Mouse (Mus musculus) stomach, embryonic 15.5 days (tissue): ENCODE data around the gene Chrm1. TPM values are rescaled to one million over a fixed set of nuclear protein-coding genes. Genes with fewer than 3 reads are reported as not detected.

Source experiments
- ATAC-seq: fragments of 200-750 bp; cut with Nextera tagmentation; 2 replicates; pipeline ENCODE4 v1.8.0; 2017; ENCODE audit warnings: low read depth, moderate number of reproducible peaks, moderate TSS enrichment; ENCODE audit not compliant: insufficient read depth, low FRiP score
- H3K27ac ChIP-seq: fragments of 300-500 bp; sonication (generic); 2 replicates; pipeline ENCODE4 v1.5.1; 2015; ENCODE audit warnings: mild to moderate bottlenecking, inconsistent platforms
- H3K27me3 ChIP-seq: fragments of 300-500 bp; sonication (generic); replicated peaks from 2 replicates; pipeline ENCODE4 v1.6.1; 2015; ENCODE audit warnings: inconsistent platforms
- H3K36me3 ChIP-seq: fragments of 300-500 bp; sonication (generic); 2 replicates; pipeline ENCODE4 v1.6.1; 2015; ENCODE audit warnings: inconsistent platforms
- H3K4me1 ChIP-seq: fragments of 300-500 bp; sonication (generic); 2 replicates; pipeline ENCODE4 v1.6.1; 2015; ENCODE audit warnings: inconsistent platforms
- H3K4me2 ChIP-seq: fragments of 300-500 bp; sonication (generic); 2 replicates; pipeline ENCODE4 v1.6.1; 2015; ENCODE audit warnings: mild to moderate bottlenecking, inconsistent platforms
- H3K4me3 ChIP-seq: fragments of 300-500 bp; sonication (generic); replicated peaks from 2 replicates; pipeline ENCODE4 v1.5.1; 2015; ENCODE audit warnings: inconsistent platforms
- H3K9ac ChIP-seq: fragments of 300-500 bp; sonication (generic); 2 replicates; pipeline ENCODE4 v1.6.1; 2015; ENCODE audit warnings: inconsistent platforms
- H3K9me3 ChIP-seq: fragments of 300-500 bp; sonication (generic); 2 replicates; pipeline ENCODE4 v1.6.1; 2016; ENCODE audit warnings: inconsistent platforms
- WGBS: fragments of 180-500 bp; shearing (Covaris S2); methylation state at CpG from one replicate; pipeline ENCODE4 v1.1.7; 2015; 5-methylcytosine and 5-hydroxymethylcytosine counted together
- polyA plus RNA-seq: library from polyadenylated mRNA; unstranded; fragments of >200 nt; fragmentation: Nextera tagmentation; extraction: Ambion mirVana; gene quantifications from 2 replicates; pipeline ENCODE4 v1.2.1, GENCODE M21; 2015

Chrm1 gene
- polyA plus RNA-seq = 0.88 and 0.98 TPM in 2 replicates

DNA sequence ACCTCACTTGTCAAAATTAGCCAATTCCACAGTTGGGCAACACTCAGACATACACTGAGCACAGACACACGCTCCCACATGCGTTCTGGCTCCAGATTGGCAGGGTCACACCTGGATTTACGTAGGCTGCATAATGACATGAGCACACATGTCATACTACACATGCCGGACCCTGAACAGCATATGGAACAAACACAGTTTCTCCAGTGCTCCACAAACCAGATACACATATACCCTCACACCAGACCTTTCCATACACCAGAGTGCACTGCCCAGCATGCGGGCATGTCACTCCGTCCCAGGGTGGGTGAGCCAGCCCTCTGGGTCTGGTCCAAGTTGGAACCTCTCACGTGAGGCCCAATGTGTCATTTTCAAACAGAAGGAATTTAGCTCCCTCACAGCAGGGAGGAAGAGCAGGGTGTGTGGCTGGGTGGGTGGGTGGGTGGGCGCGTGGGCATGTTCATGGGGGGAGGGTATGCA lies at the start of gene Chrm1:
TSS of gene Chrm1 (plus strand) at position 430 of the 480 bp plus-strand sequence.
- Histone ChIP-seq H3K9ac (no peak within 1 kb of the TSS), H3K36me3 (no peaks in the 10 kb centered on the region), H3K9me3 (no peaks in the 10 kb centered on the region), H3K4me2 (peak within 1 kb of the TSS; percentile 92), H3K4me3 (peak within 1 kb of the TSS; percentile 13), H3K4me1 (peaks cover 11% of the 10 kb centered on the region; the same call in 1 of the 2 replicates), H3K27ac (no peak within 1 kb of the TSS), H3K27me3 (no peaks in the 10 kb centered on the region)
- 62% methylated on average over 9 of the region's 9 CpGs for WGBS
- no peak for ATAC-seq

DNA sequence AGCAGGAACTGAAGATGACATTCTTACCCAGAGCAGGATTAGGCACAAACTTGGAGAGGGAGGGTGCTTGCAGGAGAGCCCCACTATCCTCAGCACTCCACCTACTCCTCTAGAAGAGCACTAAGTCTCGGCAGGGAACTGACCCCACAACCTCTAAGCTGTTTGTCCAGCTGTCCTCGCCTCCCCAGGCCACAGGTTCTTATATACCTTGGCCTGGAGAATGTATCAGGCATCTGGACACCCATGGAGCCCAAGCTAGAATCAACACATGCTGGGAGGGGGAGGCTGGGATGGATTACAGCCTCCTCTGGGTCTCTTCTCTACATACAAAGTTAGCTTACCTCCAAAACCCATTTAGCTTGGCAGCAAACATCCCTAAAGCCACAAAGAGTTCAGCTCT lies 49.2 kb upstream of the Chrm1 start:
- Histone ChIP-seq H3K27ac (no peak overlapping the region), H3K9me3 (no peaks in the 10 kb centered on the region), H3K4me2 (no peak overlapping the region), H3K9ac (no peak overlapping the region), H3K4me1 (no peaks in the 10 kb centered on the region), H3K36me3 (no peaks in the 10 kb centered on the region), H3K4me3 (no peak overlapping the region), H3K27me3 (no peaks in the 10 kb centered on the region)
- 48% methylated on average over 2 of the region's 2 CpGs for WGBS
- no peak for ATAC-seq

DNA sequence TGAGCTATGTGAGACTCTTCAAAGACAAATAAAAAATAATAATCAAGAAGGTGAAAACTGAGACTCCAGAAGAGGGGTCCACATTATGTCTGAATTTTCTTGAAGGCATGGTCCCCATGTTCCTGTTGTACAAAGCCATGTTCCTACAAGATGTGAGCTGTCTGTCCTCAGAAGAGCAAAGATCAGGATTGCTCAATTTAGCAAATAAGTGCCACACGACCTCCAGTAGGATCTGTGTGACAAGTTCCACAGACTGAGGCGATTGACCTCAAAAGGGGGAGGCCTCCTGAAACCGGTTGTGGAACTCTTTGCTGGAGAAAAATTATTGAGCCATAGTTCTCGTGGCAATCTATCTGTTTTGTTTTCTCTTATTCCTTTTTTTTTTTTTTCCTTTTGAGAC lies 47.3 kb upstream of the Chrm1 start:
- H3K4me3 ChIP-seq = no peak overlapping the region
- no peaks in the 10 kb centered on the region for H3K27me3 ChIP-seq
- no peaks in the 10 kb centered on the region for H3K9me3 ChIP-seq
- ATAC-seq = no peak
- no peak overlapping the region for H3K9ac ChIP-seq
- no peak overlapping the region for H3K4me2 ChIP-seq
- H3K36me3 ChIP-seq = no peaks in the 10 kb centered on the region
- H3K4me1 ChIP-seq = no peaks in the 10 kb centered on the region
- H3K27ac ChIP-seq = no peak overlapping the region
- 42% methylated on average over 4 of the region's 4 CpGs for WGBS

DNA sequence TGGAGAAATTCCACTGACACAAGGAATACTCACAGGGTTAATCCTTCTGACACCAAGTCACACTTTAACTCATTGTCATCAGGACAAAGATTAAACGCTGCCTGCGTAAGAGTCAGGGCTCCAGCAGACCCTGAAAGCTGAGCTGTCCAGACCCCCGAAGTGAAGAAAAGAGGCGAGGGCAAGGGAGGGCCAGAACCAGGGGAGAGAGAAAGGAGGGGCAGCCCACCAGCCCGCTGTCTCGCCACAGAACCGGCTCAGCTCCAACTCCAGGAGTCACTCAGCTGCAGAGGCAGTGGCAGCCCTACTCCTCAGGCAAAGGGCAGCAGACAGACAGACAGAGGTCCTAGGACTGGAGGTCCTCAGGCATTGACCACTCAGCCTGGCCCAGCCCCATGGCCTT lies 45.7 kb upstream of the Chrm1 start, which contains the start of gene Slc22a6:
TSS of gene Slc22a6 (plus strand) at position 136 of the 400 bp plus-strand sequence.
- no peaks in the 10 kb centered on the region for H3K9me3 ChIP-seq
- H3K36me3 ChIP-seq = no peaks in the 10 kb centered on the region
- no peak within 1 kb of the TSS for H3K9ac ChIP-seq
- H3K4me2 ChIP-seq = no peak within 1 kb of the TSS
- H3K27me3 ChIP-seq = no peaks in the 10 kb centered on the region
- no peak within 1 kb of the TSS for H3K4me3 ChIP-seq
- WGBS = 10% methylated on average over 7 of the region's 7 CpGs
- H3K4me1 ChIP-seq = no peaks in the 10 kb centered on the region
- no peak within 1 kb of the TSS for H3K27ac ChIP-seq
- no peak for ATAC-seq

DNA sequence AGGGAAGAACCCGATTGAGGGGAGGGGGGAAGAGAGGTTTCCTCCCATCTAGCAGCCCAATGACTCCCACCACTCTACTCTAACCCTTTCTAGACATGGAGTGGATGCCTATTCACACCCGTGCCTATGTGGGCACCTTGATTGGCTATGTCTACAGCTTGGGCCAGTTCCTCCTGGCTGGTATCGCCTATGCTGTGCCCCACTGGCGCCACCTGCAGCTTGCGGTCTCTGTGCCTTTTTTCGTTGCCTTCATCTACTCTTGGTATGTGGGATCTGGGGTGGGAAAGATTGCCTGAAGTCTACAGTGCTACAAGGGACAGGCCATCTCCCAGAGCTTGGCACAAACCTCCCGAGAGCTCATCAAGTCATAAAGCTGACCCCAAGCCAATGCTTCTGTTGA lies 42.5 kb upstream of the Chrm1 start:
- Histone ChIP-seq H3K9me3 (no peaks in the 10 kb centered on the region), H3K27ac (no peak overlapping the region), H3K4me1 (no peaks in the 10 kb centered on the region), H3K4me2 (no peak overlapping the region), H3K36me3 (no peaks in the 10 kb centered on the region), H3K27me3 (no peaks in the 10 kb centered on the region), H3K9ac (no peak overlapping the region), H3K4me3 (no peak overlapping the region)
- no peak for ATAC-seq
- WGBS = 95% methylated on average over 7 of the region's 7 CpGs

DNA sequence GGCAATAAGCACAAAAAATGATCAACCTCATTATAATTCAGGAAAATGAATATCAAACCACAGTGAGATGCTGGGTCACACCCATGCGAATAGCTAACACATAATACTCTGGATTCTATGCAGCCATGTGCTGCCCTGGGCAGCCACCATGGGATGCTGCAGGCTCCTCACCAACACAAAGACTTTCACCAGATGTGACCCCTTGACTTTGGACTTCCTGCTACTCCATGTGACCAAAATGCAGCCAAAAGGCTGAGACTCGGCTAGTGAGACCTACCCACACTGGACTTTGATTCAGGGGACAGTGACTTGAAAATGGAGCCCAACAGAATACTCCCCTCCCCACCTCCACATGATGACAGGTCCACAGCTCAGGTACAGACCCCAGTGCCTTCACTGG lies 33.3 kb upstream of the Chrm1 start:
- H3K4me2 ChIP-seq = no peak overlapping the region
- H3K4me1 ChIP-seq = no peaks in the 10 kb centered on the region
- no peak overlapping the region for H3K9ac ChIP-seq
- 68% methylated on average over 2 of the region's 2 CpGs for WGBS
- no peaks in the 10 kb centered on the region for H3K27me3 ChIP-seq
- no peak overlapping the region for H3K27ac ChIP-seq
- no peak for ATAC-seq
- no peak overlapping the region for H3K4me3 ChIP-seq
- H3K36me3 ChIP-seq = no peaks in the 10 kb centered on the region
- H3K9me3 ChIP-seq = no peaks in the 10 kb centered on the region

DNA sequence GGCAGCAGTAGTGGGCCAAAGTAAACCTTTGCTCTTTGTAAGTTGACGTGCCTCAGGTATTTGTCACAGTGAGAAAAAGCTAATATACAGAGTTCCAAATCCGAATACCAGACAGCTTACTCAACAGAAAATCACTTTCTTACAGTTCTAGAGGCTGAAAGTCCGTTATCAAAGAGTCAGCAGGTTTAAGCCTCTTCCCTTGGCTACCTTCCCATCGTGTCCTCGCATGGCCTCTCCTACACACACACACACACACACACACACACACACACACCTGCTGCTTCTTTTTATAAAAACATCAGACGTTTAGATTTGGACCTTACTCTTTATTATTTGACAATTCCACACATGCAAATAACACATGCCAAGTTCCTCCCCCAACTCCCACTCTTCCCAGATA lies 32.8 kb upstream of the Chrm1 start:
- Histone ChIP-seq H3K9me3 (no peaks in the 10 kb centered on the region), H3K36me3 (no peaks in the 10 kb centered on the region), H3K4me2 (no peak overlapping the region), H3K4me1 (no peaks in the 10 kb centered on the region), H3K27me3 (no peaks in the 10 kb centered on the region), H3K4me3 (no peak overlapping the region), H3K9ac (no peak overlapping the region), H3K27ac (no peak overlapping the region)
- ATAC-seq = no peak
- 60% methylated on average over 6 of the region's 6 CpGs for WGBS

DNA sequence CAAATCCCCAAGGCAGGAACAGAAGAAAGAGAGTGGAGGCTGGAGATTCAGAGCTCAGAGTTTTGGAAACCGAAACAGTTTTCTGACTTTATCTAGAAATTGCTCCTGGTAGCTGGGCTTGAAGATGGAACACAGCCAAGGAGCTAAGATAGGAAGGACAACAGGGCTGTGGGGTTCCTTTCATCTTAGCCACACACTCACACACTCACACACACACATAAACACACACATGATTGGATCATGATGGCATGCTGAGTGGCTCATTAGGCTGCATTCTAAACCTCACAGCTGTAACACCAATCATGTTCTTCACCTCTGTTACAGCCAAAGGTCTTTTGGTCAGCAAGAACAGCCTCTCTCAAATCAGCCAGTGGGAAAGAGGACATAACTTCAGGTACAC lies 31.6 kb upstream of the Chrm1 start:
- WGBS = 67% methylated on average over 1 of the region's 1 CpGs

DNA sequence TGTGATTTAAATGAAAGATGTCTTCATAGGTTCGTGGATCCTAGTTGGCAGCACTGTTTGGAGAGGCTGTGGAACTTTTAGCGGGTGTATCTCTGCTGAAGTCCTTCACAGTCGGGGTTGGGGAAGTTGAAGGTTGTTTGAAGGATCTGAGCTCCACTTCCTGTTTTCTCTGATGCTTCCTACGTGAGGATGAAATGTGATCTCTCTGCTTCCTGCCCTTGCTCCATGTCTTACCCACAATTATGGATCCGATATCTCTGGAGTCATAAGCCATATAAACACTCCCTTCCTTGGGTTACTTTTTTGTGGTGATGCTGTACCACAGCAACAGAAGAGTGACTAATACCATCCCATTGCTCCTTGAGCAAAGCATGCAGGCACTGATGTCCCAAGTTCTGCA lies 21.5 kb upstream of the Chrm1 start:
- 45% methylated on average over 5 of the region's 5 CpGs for WGBS
- Histone ChIP-seq H3K9me3 (no peaks in the 10 kb centered on the region), H3K27ac (no peak overlapping the region), H3K4me1 (no peaks in the 10 kb centered on the region), H3K4me3 (no peak overlapping the region), H3K9ac (no peak overlapping the region), H3K4me2 (no peak overlapping the region), H3K36me3 (no peaks in the 10 kb centered on the region), H3K27me3 (no peaks in the 10 kb centered on the region)
- ATAC-seq = no peak

More for the DNA sequence above, 31.6 kb upstream of the Chrm1 start:
- no peak for ATAC-seq
- Histone ChIP-seq H3K36me3 (no peaks in the 10 kb centered on the region), H3K27ac (no peak overlapping the region), H3K4me1 (no peaks in the 10 kb centered on the region), H3K4me3 (no peak overlapping the region), H3K9ac (no peak overlapping the region), H3K9me3 (no peaks in the 10 kb centered on the region), H3K4me2 (no peak overlapping the region), H3K27me3 (no peaks in the 10 kb centered on the region)

DNA sequence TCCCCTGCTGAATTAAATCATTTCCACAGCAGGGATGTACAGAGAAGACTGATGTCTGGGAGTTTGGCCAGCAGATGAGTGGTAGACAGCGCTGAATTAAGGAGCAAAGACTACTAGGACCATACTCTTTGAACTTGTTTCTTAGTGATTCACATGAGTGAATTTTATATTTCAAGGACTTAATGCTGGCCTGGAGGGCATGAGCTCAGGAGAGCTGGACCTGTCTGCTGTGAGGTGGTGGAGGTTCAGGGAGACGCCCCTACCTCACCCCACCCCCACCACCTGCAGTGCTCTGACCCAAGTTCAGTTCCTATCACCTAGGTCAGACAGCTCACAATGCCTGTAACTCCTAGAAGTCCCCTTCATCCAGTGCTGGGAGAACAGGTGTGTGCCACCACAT lies 17.2 kb upstream of the Chrm1 start:
- Histone ChIP-seq H3K9me3 (no peaks in the 10 kb centered on the region), H3K27ac (no peak overlapping the region), H3K27me3 (no peaks in the 10 kb centered on the region), H3K36me3 (no peaks in the 10 kb centered on the region), H3K9ac (no peak overlapping the region), H3K4me1 (no peaks in the 10 kb centered on the region), H3K4me3 (no peak overlapping the region), H3K4me2 (no peak overlapping the region)
- ATAC-seq = no peak
- 56% methylated on average over 2 of the region's 2 CpGs for WGBS

DNA sequence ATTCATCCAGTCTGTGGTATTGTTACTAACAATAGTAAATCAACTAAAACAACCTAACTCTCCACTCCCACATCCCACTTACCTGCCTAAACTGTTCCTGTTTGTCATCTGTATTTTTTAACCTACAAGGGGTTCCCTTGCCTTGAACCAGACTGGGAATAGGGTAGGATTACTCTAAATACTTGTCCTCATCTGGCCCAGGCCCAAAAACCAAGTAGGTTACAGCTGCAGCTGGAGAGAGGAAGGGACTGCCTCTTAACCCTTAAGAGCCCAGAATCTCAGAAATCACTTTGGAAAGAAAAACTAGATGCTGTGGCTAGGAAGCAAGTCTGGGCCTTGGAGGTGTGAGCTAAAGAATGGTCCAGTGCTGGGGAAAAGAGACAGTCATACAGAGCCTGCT lies 7.8 kb upstream of the Chrm1 start:
- Histone ChIP-seq H3K4me2 (no peak overlapping the region), H3K4me3 (no peak overlapping the region), H3K4me1 (no peaks in the 10 kb centered on the region), H3K27ac (no peak overlapping the region), H3K9me3 (no peaks in the 10 kb centered on the region), H3K27me3 (no peaks in the 10 kb centered on the region), H3K36me3 (no peaks in the 10 kb centered on the region), H3K9ac (no peak overlapping the region)
- ATAC-seq = no peak

DNA sequence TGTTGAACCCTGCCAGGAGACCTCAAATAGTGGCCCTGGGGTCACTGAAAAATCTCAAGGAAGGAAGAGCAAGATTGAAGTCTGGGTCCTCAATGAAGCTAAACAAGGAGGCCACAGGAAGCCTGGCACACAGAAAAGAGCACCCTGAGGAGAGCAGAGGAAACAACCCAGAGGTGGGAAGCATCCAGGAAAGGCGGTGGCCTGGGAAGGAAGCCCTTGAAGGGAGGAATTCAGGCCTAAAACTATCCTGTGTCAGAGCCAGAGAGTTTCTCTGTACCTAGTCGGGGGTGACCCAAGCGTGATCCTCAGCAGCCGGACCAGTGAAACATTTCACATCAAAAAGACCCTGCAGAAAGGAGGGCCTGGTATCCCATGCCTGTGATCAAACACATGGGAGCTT lies 7.2 kb upstream of the Chrm1 start:
- ATAC-seq = no peak
- H3K27ac ChIP-seq = no peak overlapping the region
- WGBS = 66% methylated on average over 4 of the region's 4 CpGs

DNA sequence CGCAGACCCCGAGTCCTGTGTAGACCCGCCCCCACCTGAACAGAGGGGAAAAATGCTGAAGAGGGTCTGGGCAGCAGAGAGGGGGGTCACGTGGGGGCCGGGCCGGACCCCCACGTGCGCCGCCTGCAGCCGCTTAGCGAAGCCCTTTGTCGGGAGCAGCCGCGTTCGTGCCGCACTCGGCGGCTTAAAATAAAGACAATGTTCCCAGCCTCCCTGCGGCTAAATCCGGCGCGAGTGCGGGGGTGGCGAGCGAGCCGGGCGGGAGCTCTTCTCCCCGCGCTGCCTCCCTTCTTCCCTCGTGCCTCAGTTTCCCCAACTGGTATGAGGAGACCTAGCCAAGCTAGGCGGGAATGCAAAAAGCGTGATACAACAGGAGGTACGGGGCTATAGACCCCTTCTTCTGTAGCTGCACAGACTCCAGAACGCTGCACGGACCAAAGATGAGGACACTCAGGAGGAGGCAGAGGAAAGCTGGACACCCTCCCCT lies 1.7 kb upstream of the Chrm1 start:
- Histone ChIP-seq H3K4me3 (peak overlapping the region; percentile 39), H3K4me2 (peak overlapping the region; percentile 92), H3K27ac (no peak overlapping the region), H3K4me1 (peaks cover 11% of the 10 kb centered on the region; the same call in 1 of the 2 replicates), H3K36me3 (no peaks in the 10 kb centered on the region), H3K27me3 (no peaks in the 10 kb centered on the region), H3K9me3 (no peaks in the 10 kb centered on the region), H3K9ac (0 out of 2 replicates have a peak overlapping the region, but pooled peaks have one; percentile 20)
- peak; percentile 8; the same call in 1 of the 2 replicates for ATAC-seq
- under 1% methylated on average over 35 of the region's 35 CpGs for WGBS

More for the DNA sequence above, 7.2 kb upstream of the Chrm1 start:
- Histone ChIP-seq H3K36me3 (no peaks in the 10 kb centered on the region), H3K4me2 (no peak overlapping the region), H3K9me3 (no peaks in the 10 kb centered on the region), H3K4me3 (no peak overlapping the region), H3K9ac (no peak overlapping the region), H3K27me3 (no peaks in the 10 kb centered on the region), H3K4me1 (no peaks in the 10 kb centered on the region)
